Mouse (Mus musculus): ENCODE data around the gene Jarid2. TPM values are rescaled to one million over a fixed set of nuclear protein-coding genes. Genes with fewer than 3 reads are reported as not detected.

The Jarid2 gene
- total RNA-seq, 2 experiments from 2014 or later = 26.4 to 31.9 TPM

- Histone ChIP-seq H3K27ac (no peak overlapping the region), H3K4me3 (no peak overlapping the region)
- no peak for TF ChIP-seq CTCF (conservative IDR thresholded peaks at IDR 0.05)
- no peak for DNase-seq (ENCODE audit: low spot score in 2 of 2)
Observed at GRCm38 (mm10) chr13:44902299-44902698, 173.0 kb downstream of the Jarid2 start.

GRCm38 (mm10) chr13:44903416-44903815 lies 174.1 kb downstream of the Jarid2 start:
- DNase-seq (ENCODE audit: low spot score in 2 of 2) = no peak
- no peak overlapping the region for H3K27ac ChIP-seq
- H3K4me3 ChIP-seq = no peak overlapping the region
- no peak for TF ChIP-seq CTCF (conservative IDR thresholded peaks at IDR 0.05)

GRCm38 (mm10) chr13:44904271-44904670 lies 175.0 kb downstream of the Jarid2 start:
- H3K4me3 ChIP-seq = no peak overlapping the region
- TF ChIP-seq CTCF (conservative IDR thresholded peaks at IDR 0.05) = no peak
- H3K27ac ChIP-seq = no peak overlapping the region
- no peak for DNase-seq (ENCODE audit: low spot score in 2 of 2)

DNA sequence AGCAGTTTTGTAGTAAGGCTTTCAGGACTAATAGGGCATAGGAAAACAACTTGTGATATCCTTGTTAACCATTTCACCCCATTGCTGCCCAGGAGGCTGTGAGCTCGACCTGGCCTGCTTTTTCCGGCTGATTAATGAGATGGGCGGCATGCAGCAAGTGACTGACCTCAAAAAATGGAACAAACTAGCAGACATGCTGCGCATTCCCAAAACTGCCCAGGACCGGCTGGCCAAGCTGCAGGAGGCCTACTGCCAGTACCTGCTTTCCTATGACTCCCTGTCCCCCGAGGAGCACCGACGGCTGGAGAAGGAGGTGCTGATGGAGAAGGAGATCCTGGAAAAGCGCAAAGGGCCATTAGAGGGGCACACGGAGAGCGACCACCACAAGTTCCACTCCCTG lies 176.9 kb downstream of the Jarid2 start:
- no peak for TF ChIP-seq CTCF (conservative IDR thresholded peaks at IDR 0.05)
- Histone ChIP-seq H3K27ac (no peak overlapping the region), H3K4me3 (no peak overlapping the region)
- DNase-seq (ENCODE audit: low spot score in 2 of 2) = no peak

GRCm38 (mm10) chr13:44907702-44908101 lies 178.4 kb downstream of the Jarid2 start:
- 0 out of 2 replicates have a peak overlapping the region, but pooled peaks have one; percentile 16 for H3K27ac ChIP-seq
- peak; percentile 83 to 93 for DNase-seq (ENCODE audit: low spot score in 2 of 2)
- no peak overlapping the region for H3K4me3 ChIP-seq
- no peak for TF ChIP-seq CTCF (conservative IDR thresholded peaks at IDR 0.05)

GRCm38 (mm10) chr13:44908790-44909189 lies 179.5 kb downstream of the Jarid2 start:
- DNase-seq (ENCODE audit: low spot score in 2 of 2) = no peak
- TF ChIP-seq CTCF (conservative IDR thresholded peaks at IDR 0.05) = no peak
- H3K27ac ChIP-seq = no peak overlapping the region
- H3K4me3 ChIP-seq = no peak overlapping the region

DNA sequence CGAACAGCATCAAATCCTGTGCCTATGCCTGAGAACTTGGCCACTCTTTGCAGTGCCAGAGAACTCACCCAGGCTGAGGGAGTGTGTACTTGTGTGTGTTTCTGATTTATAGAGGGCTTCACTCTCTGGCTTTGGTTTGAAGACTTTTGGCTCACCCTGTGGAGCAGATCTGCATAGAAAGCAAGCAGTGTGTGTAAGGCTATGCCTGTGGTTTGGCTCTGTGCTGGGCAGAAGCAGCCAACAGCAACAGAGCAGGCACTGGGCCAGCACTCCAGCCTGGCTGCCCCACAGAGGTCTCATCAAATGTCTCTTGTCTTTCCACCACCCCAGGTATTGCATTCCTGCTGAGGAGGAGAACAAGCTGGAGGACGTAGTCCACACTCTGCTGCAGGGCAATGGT lies 183.6 kb downstream of the Jarid2 start:
- Histone ChIP-seq H3K27ac (no peak overlapping the region), H3K4me3 (no peak overlapping the region)
- no peak for TF ChIP-seq CTCF (conservative IDR thresholded peaks at IDR 0.05)
- DNase-seq (ENCODE audit: low spot score in 2 of 2) = no peak

DNA sequence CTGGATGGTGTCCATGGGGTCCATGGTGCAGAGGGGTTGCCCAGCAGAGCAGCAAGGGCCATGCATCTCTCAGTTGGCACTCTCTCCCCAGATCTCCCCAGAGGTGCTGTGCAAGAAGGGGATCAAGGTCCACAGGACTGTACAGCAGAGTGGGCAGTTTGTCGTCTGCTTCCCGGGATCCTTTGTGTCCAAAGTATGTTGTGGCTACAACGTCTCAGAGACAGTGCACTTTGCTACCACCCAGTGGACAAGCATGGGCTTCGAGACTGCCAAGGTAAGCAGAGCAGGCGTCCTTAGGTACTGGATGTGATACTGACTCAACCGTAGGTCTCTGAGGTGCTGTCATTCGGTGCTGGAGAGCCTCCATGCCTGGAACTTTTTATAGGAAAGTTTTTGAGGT lies 184.3 kb downstream of the Jarid2 start:
- no peak overlapping the region for H3K27ac ChIP-seq
- peak; percentile 42 for TF ChIP-seq CTCF (conservative IDR thresholded peaks at IDR 0.05)
- no peak for DNase-seq (ENCODE audit: low spot score in 2 of 2)
- H3K4me3 ChIP-seq = no peak overlapping the region

- TF ChIP-seq CTCF (conservative IDR thresholded peaks at IDR 0.05) = no peak
- no peak overlapping the region for H3K27ac ChIP-seq
- DNase-seq (ENCODE audit: low spot score in 2 of 2) = no peak
- no peak overlapping the region for H3K4me3 ChIP-seq
Observed at GRCm38 (mm10) chr13:44915382-44915781, 186.1 kb downstream of the Jarid2 start.

- Histone ChIP-seq H3K4me3 (no peak overlapping the region), H3K27ac (no peak overlapping the region)
- TF ChIP-seq CTCF (conservative IDR thresholded peaks at IDR 0.05) = peak; percentile 66
- no peak for DNase-seq (ENCODE audit: low spot score in 2 of 2)
Observed at GRCm38 (mm10) chr13:44915945-44916344, 186.7 kb downstream of the Jarid2 start.

GRCm38 (mm10) chr13:44917202-44917601 lies 187.9 kb downstream of the Jarid2 start:
- DNase-seq (ENCODE audit: low spot score in 2 of 2) = no peak

DNA sequence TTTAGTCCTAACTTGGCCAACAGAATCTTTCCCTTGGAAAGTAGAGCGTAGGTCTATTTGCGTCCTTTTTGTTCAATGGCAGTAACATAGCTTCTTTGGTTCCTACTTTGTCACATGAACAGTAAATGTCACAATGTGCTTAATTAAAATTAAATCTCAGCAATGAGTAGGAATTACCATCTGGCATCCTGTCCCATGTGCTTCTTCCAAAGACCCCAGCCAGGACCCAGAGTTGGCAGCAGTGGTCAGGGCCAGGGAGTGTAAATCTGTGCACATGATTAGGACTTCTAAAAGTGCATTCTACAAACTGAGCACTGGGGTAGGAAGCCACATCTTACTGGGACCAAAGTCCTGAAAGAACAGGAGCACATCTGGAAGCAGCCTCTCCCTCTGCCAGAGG lies 189.0 kb downstream of the Jarid2 start:
- no peak overlapping the region for H3K4me3 ChIP-seq
- H3K27ac ChIP-seq = no peak overlapping the region
- no peak for DNase-seq (ENCODE audit: low spot score in 2 of 2)
- no peak for TF ChIP-seq CTCF (conservative IDR thresholded peaks at IDR 0.05)

More at GRCm38 (mm10) chr13:44917202-44917601, 187.9 kb downstream of the Jarid2 start:
- TF ChIP-seq CTCF (conservative IDR thresholded peaks at IDR 0.05) = no peak
- no peak overlapping the region for H3K27ac ChIP-seq
- H3K4me3 ChIP-seq = no peak overlapping the region

- TF ChIP-seq CTCF (conservative IDR thresholded peaks at IDR 0.05) = no peak
- peak; percentile 39 to 56 for DNase-seq (ENCODE audit: low spot score in 2 of 2)
- no peak overlapping the region for H3K4me3 ChIP-seq
- no peak overlapping the region for H3K27ac ChIP-seq
Observed at GRCm38 (mm10) chr13:44921095-44921494, 191.8 kb downstream of the Jarid2 start.

DNA sequence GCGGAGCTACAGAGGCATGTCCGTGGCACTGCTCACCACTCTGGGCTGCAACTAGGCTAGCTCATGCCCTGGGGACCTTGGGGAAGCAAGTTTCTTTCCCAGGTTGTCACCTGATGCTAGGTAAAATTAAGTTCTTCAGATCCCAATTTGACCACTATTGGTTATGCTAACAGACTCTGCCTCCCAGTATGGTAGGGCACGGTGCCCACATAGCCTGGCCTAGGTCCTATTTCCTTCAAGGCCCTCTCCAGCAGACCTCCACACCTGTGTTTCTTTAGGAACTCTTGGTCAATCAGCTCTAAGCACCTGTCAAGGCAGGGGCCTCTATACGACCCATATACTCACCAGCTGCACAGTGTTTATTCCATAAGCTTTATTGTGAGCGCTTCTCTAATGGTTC lies 192.4 kb downstream of the Jarid2 start:
- TF ChIP-seq CTCF (conservative IDR thresholded peaks at IDR 0.05) = no peak
- Histone ChIP-seq H3K27ac (no peak overlapping the region), H3K4me3 (no peak overlapping the region)
- DNase-seq (ENCODE audit: low spot score in 2 of 2) = no peak

DNA sequence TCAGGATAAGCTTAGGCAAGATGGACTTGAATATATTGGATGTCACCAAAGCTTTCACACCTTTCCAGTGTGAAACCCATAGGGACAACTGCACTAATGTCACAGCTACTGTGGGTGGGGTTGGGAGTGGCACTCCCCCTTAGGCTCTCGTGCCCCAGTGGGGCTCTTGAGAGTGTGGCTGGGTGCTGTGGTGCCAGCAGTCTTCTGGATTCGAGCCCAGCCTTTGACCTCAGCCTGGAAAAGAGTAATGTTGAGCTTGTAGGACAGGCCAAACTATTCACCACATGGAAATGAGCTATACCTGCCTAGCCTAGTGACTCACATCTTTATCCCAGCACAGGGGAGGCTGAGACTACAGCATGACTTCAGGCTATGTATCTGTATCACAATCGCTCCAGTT lies 194.8 kb downstream of the Jarid2 start:
- H3K4me3 ChIP-seq = no peak overlapping the region
- no peak overlapping the region for H3K27ac ChIP-seq
- no peak for DNase-seq (ENCODE audit: low spot score in 2 of 2)
- no peak for TF ChIP-seq CTCF (conservative IDR thresholded peaks at IDR 0.05)
